Mouse (Mus musculus) hindbrain, embryonic 16.5 days (tissue): ENCODE data around the gene Srsf9. TPM values are rescaled to one million over a fixed set of nuclear protein-coding genes. Genes with fewer than 3 reads are reported as not detected.

Source experiments
- polyA plus RNA-seq: library from polyadenylated mRNA; unstranded; fragments of >200 nt; fragmentation: Nextera tagmentation; extraction: Ambion mirVana; gene quantifications from 2 replicates; pipeline ENCODE4 v1.2.1, GENCODE M21; 2015

Srsf9 gene
- polyA plus RNA-seq, 1 experiment from 2014 or later, result 105 TPM

Other genes with a start within 250 kb of the Srsf9 start
- 32.2 and 35.9 TPM in 2 replicates for gene Gm10401, start 228.9 kb upstream of the Srsf9 start, polyA plus RNA-seq
- 20.7 and 22.0 TPM in 2 replicates for gene Acads, start 207.8 kb upstream of the Srsf9 start, polyA plus RNA-seq
- 31.5 and 36.8 TPM in 2 replicates for gene Unc119b, start 192.2 kb upstream of the Srsf9 start, polyA plus RNA-seq
- 23.8 and 31.5 TPM in 2 replicates for gene Mlec, start 169.0 kb upstream of the Srsf9 start, polyA plus RNA-seq
- 6.5 and 11.6 TPM in 2 replicates for gene Cabp1, start 132.8 kb upstream of the Srsf9 start, polyA plus RNA-seq
- 106 and 107 TPM in 2 replicates for gene Pop5, start 91.3 kb upstream of the Srsf9 start, polyA plus RNA-seq
- gene Rnf10, start 54.3 kb upstream of the Srsf9 start, polyA plus RNA-seq, result 146 and 180 TPM in 2 replicates
- 61.4 and 62.9 TPM in 2 replicates for gene Coq5, start 47.5 kb upstream of the Srsf9 start, polyA plus RNA-seq
- 1,172 and 1,268 TPM in 2 replicates for gene Dynll1, start 26.2 kb upstream of the Srsf9 start, polyA plus RNA-seq
- gene Gatc, start 14.0 kb downstream of the Srsf9 start, polyA plus RNA-seq, result 32.3 and 45.5 TPM in 2 replicates
- 51.3 and 52.8 TPM in 2 replicates for gene Triap1, start 14.0 kb downstream of the Srsf9 start, polyA plus RNA-seq
- gene Cox6a1, start 21.8 kb downstream of the Srsf9 start, polyA plus RNA-seq, result 1,192 and 1,343 TPM in 2 replicates
- gene Msi1, start 102.4 kb downstream of the Srsf9 start, polyA plus RNA-seq, result 23.0 and 44.5 TPM in 2 replicates
- not detected in 2 replicates for gene Pla2g1b, start 139.1 kb downstream of the Srsf9 start, polyA plus RNA-seq
- gene Sirt4, start 157.5 kb downstream of the Srsf9 start, polyA plus RNA-seq, result 24.8 and 26.8 TPM in 2 replicates
- gene Pxn, start 179.5 kb downstream of the Srsf9 start, polyA plus RNA-seq, result 19.1 and 23.9 TPM in 2 replicates
- gene Rplp0, start 232.3 kb downstream of the Srsf9 start, polyA plus RNA-seq, result 814 and 834 TPM in 2 replicates
- gene Gcn1l1, start 238.1 kb downstream of the Srsf9 start, polyA plus RNA-seq, result 32.2 and 39.3 TPM in 2 replicates